Mouse (Mus musculus) thymus, adult 2 months (tissue): ENCODE data around the gene Rnf180. TPM values are rescaled to one million over a fixed set of nuclear protein-coding genes. Genes with fewer than 3 reads are reported as not detected.

ENCODE experiments used
- DNase-seq: peaks from one replicate; pipeline ENCODE4 v3.0.0; 2021
- H3K27ac ChIP-seq: fragments of 200-500 bp; 2 replicates; pipeline ENCODE4 v1.5.1; 2012; ENCODE audit warnings: low read length, control low read depth; ENCODE audit not compliant: control insufficient read depth, insufficient read depth
- H3K27me3 ChIP-seq: fragments of 200-500 bp; 2 replicates; pipeline ENCODE4 v1.6.1; 2012; ENCODE audit warnings: mild to moderate bottlenecking, low read length, moderate library complexity, mixed read lengths; ENCODE audit not compliant: control insufficient read depth, insufficient read depth
- H3K36me3 ChIP-seq: fragments of 200-500 bp; 2 replicates; pipeline ENCODE4 v1.6.1; 2012; ENCODE audit warnings: mild to moderate bottlenecking, low read length, moderate library complexity; ENCODE audit not compliant: control insufficient read depth, insufficient read depth
- H3K4me1 ChIP-seq: fragments of 200-500 bp; replicated peaks from 2 replicates; pipeline ENCODE4 v1.6.1; 2012; ENCODE audit warnings: low read length; ENCODE audit not compliant: control insufficient read depth, insufficient read depth
- H3K4me3 ChIP-seq: fragments of 200-500 bp; 2 replicates; pipeline ENCODE4 v1.5.1; 2012; ENCODE audit warnings: mild to moderate bottlenecking, low read length, control low read depth, moderate library complexity; ENCODE audit not compliant: control insufficient read depth, insufficient read depth
- CTCF ChIP-seq: fragments of 200-500 bp; IDR thresholded peaks from 2 replicates; pipeline ENCODE4 v1.5.1; 2012; ENCODE audit warnings: mild to moderate bottlenecking, control low read depth, low read length, moderate library complexity, borderline replicate concordance; ENCODE audit not compliant: control insufficient read depth, poor library complexity, insufficient read depth; ENCODE audit errors: extremely low read depth
- POLR2A ChIP-seq: fragments of 200-500 bp; IDR thresholded peaks from 2 replicates; pipeline ENCODE4 v1.6.1; 2012; ENCODE audit warnings: mild to moderate bottlenecking, low read length, control low read depth, moderate library complexity; ENCODE audit not compliant: control insufficient read depth, poor library complexity, insufficient read depth; ENCODE audit errors: extremely low read depth
- WGBS: fragments of 180-500 bp; shearing (Covaris S2); methylation state at CpG from one replicate; pipeline ENCODE4 v1.1.7; 2018; 5-methylcytosine and 5-hydroxymethylcytosine counted together
- polyA plus RNA-seq: library from polyadenylated mRNA; depleted of rRNA; stranded (reverse); fragments of >200 nt; gene quantifications from 2 replicates; pipeline ENCODE4 v1.2.3, GENCODE M21; 2012

The Rnf180 gene
- polyA plus RNA-seq, 1 experiment, result 3.4 TPM

- Histone ChIP-seq H3K36me3 (no peaks in the 10 kb centered on the region), H3K4me3 (no peak overlapping the region), H3K27me3 (no peaks in the 10 kb centered on the region), H3K4me1 (no peaks in the 10 kb centered on the region), H3K27ac (no peak overlapping the region)
- DNase-seq, result no peak
- WGBS, result 6% methylated on average over 4 of the region's 4 CpGs
- TF ChIP-seq CTCF, result no peak
- no peak for TF ChIP-seq POLR2A
These were observed 154.7 kb downstream of the Rnf180 start for GRCm38 (mm10) chr13:105139881-105140280.

GRCm38 (mm10) chr13:105134397-105134796 lies 160.2 kb downstream of the Rnf180 start:
- 74% methylated on average over 5 of the region's 5 CpGs for WGBS
- no peak for TF ChIP-seq CTCF
- TF ChIP-seq POLR2A, result no peak
- no peaks in the 10 kb centered on the region for H3K27me3 ChIP-seq
- no peaks in the 10 kb centered on the region for H3K4me1 ChIP-seq
- no peaks in the 10 kb centered on the region for H3K36me3 ChIP-seq
- DNase-seq, result no peak
- H3K27ac ChIP-seq, result no peak overlapping the region
- no peak overlapping the region for H3K4me3 ChIP-seq

- H3K4me3 ChIP-seq, result no peak overlapping the region
- 99% methylated on average over 2 of the region's 2 CpGs for WGBS
- no peak for DNase-seq
- no peaks in the 10 kb centered on the region for H3K27me3 ChIP-seq
- H3K4me1 ChIP-seq, result no peaks in the 10 kb centered on the region
- H3K36me3 ChIP-seq, result no peaks in the 10 kb centered on the region
- H3K27ac ChIP-seq, result no peak overlapping the region
- TF ChIP-seq CTCF, result no peak
- TF ChIP-seq POLR2A, result no peak
These were observed 161.8 kb downstream of the Rnf180 start for GRCm38 (mm10) chr13:105132776-105133175.

GRCm38 (mm10) chr13:105132370-105132769 lies 162.2 kb downstream of the Rnf180 start:
- DNase-seq, result no peak
- no peaks in the 10 kb centered on the region for H3K4me1 ChIP-seq
- TF ChIP-seq CTCF, result no peak
- no peak for TF ChIP-seq POLR2A
- H3K36me3 ChIP-seq, result no peaks in the 10 kb centered on the region
- no peak overlapping the region for H3K27ac ChIP-seq
- WGBS, result 94% methylated on average over 6 of the region's 6 CpGs
- no peak overlapping the region for H3K4me3 ChIP-seq
- no peaks in the 10 kb centered on the region for H3K27me3 ChIP-seq

- Histone ChIP-seq H3K4me1 (no peaks in the 10 kb centered on the region), H3K27ac (no peak overlapping the region), H3K27me3 (no peaks in the 10 kb centered on the region), H3K36me3 (no peaks in the 10 kb centered on the region), H3K4me3 (no peak overlapping the region)
- 98% methylated on average over 6 of the region's 6 CpGs for WGBS
- TF ChIP-seq CTCF (no peak), POLR2A (no peak)
- no peak for DNase-seq
These were observed 164.5 kb downstream of the Rnf180 start for GRCm38 (mm10) chr13:105130080-105130479.

GRCm38 (mm10) chr13:105122092-105122491 lies 172.5 kb downstream of the Rnf180 start:
- Histone ChIP-seq H3K4me1 (no peaks in the 10 kb centered on the region), H3K4me3 (no peak overlapping the region), H3K27ac (no peak overlapping the region), H3K36me3 (no peaks in the 10 kb centered on the region), H3K27me3 (no peaks in the 10 kb centered on the region)
- no peak for DNase-seq
- TF ChIP-seq CTCF (no peak), POLR2A (no peak)
- WGBS, result 86% methylated on average over 3 of the region's 3 CpGs

- no peak for DNase-seq
- no peak overlapping the region for H3K4me3 ChIP-seq
These were observed 173.0 kb downstream of the Rnf180 start for GRCm38 (mm10) chr13:105121617-105122016.

More at GRCm38 (mm10) chr13:105121617-105122016, 173.0 kb downstream of the Rnf180 start:
- Histone ChIP-seq H3K36me3 (no peaks in the 10 kb centered on the region), H3K4me1 (no peaks in the 10 kb centered on the region), H3K27ac (no peak overlapping the region), H3K27me3 (no peaks in the 10 kb centered on the region)
- TF ChIP-seq POLR2A, result no peak
- TF ChIP-seq CTCF, result no peak
